Mouse (Mus musculus) spleen, adult 2 months (tissue): Measurements from ENCODE around the gene Mmp15. TPM values are rescaled to one million over a fixed set of nuclear protein-coding genes. Genes with fewer than 3 reads are reported as not detected.

ENCODE experiments used
- DNase-seq, 2 experiments: peaks; one replicate each; pipeline versions ENCODE4 v3.0.0 to v3.0.0-alpha.2; 2012 to 2021; ENCODE audit warnings: low spot score in 2 of 2, low read depth in 1 of 2
- H3K27ac ChIP-seq: fragments of 200-500 bp; 2 replicates; pipeline ENCODE4 v1.5.1; 2012; ENCODE audit warnings: low read length, inconsistent platforms; ENCODE audit not compliant: insufficient read depth
- H3K27me3 ChIP-seq: fragments of 200-500 bp; 2 replicates; pipeline ENCODE4 v1.6.1; 2012; ENCODE audit warnings: mild to moderate bottlenecking, moderate library complexity, low read length, inconsistent platforms; ENCODE audit not compliant: control insufficient read depth, insufficient read depth
- H3K36me3 ChIP-seq: fragments of 200-500 bp; 2 replicates; pipeline ENCODE4 v1.6.1; 2012; ENCODE audit warnings: mild to moderate bottlenecking, low read length, inconsistent platforms; ENCODE audit not compliant: control insufficient read depth, insufficient read depth
- H3K4me1 ChIP-seq: fragments of 200-500 bp; 2 replicates; pipeline ENCODE4 v1.6.1; 2011; ENCODE audit warnings: inconsistent platforms; ENCODE audit not compliant: control insufficient read depth, insufficient read depth, insufficient read length
- H3K4me3 ChIP-seq: fragments of 200-500 bp; 2 replicates; pipeline ENCODE4 v1.5.1; 2011; ENCODE audit warnings: mild to moderate bottlenecking, inconsistent platforms; ENCODE audit not compliant: insufficient read depth, insufficient read length; ENCODE audit errors: extremely low read depth
- CTCF ChIP-seq: fragments of 200-500 bp; IDR thresholded peaks from 2 replicates; pipeline ENCODE4 v1.5.1; 2011; ENCODE audit warnings: mild to moderate bottlenecking, inconsistent platforms; ENCODE audit not compliant: insufficient read depth, insufficient read length, insufficient replicate concordance; ENCODE audit errors: extremely low read depth
- POLR2A ChIP-seq: fragments of 200-500 bp; IDR thresholded peaks from 2 replicates; pipeline ENCODE4 v1.6.1; 2011; ENCODE audit warnings: low read depth, low read length, inconsistent platforms
- WGBS: fragments of 180-500 bp; shearing (Covaris S2); methylation state at CpG from one replicate; pipeline ENCODE4 v1.1.7; 2018; 5-methylcytosine and 5-hydroxymethylcytosine counted together
- polyA plus RNA-seq: library from polyadenylated mRNA; depleted of rRNA; stranded (reverse); fragments of >200 nt; gene quantifications from 2 replicates; pipeline ENCODE4 v1.2.3, GENCODE M21; 2012

Mmp15 gene
- polyA plus RNA-seq, 1 experiment = 2.5 TPM

DNA sequence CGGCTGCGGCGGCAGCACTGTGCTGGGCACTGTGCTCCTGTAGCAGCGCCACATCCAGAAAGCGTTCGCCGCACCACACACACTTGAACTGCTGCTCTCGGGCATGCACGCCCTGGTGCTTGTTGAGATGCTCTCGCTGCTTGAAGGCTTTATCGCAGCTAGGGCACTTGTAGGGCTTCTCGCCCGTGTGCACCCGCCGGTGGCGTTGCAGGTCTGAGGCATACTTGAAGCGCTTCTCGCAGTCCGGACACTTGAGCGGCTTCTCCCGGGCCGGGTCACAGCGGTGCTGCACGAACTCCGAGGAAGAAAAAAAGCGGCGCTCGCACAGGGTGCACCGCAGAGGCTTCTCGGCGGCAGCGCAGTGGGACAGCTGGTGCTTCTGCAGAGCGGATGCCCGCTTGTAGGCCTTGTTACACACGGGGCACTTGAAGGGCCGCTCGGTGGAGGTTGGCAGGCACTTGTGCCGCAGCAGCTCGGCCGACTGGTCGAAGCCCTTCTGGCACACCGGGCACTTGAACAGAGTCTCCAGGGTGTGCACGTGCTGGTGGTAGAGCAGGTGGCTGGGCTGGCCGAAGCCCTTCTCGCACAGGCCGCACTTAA is 24.1 kb upstream of the Mmp15 start:
- DNase-seq = no peak
- no peak overlapping the region for H3K4me3 ChIP-seq
- 96% methylated on average over 46 of the region's 46 CpGs for WGBS
- no peak for TF ChIP-seq POLR2A
- no peak overlapping the region for H3K27ac ChIP-seq
- peaks cover 5% of the 10 kb centered on the region for H3K4me1 ChIP-seq
- peaks cover 32% of the 10 kb centered on the region for H3K36me3 ChIP-seq
- no peaks in the 10 kb centered on the region for H3K27me3 ChIP-seq

DNA sequence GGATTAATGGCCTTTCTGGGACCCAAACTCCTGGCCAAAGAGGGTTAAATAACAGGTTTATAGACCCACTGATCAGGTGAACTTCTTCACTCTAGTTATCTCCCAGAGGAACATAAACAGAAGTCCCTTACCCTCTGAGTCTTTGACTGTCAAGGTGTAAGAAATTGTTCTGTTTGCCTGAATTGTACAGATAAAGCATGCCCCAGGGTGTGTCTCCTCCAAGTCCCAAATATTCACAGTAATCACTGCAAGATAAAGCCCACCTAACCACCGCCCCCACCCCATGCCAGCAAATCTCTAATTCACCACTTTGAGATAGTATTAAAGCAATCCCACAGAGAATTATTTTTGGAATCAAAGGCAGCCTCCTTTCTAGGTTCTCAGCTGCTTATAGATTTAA is 21.7 kb upstream of the Mmp15 start:
- H3K4me3 ChIP-seq = no peak overlapping the region
- no peaks in the 10 kb centered on the region for H3K27me3 ChIP-seq
- 73% methylated on average over 1 of the region's 1 CpGs for WGBS
- H3K36me3 ChIP-seq = peaks cover 34% of the 10 kb centered on the region
- no peak overlapping the region for H3K27ac ChIP-seq
- H3K4me1 ChIP-seq = peaks cover 7% of the 10 kb centered on the region
- TF ChIP-seq POLR2A (no peak), CTCF (no peak)
- no peak for DNase-seq

DNA sequence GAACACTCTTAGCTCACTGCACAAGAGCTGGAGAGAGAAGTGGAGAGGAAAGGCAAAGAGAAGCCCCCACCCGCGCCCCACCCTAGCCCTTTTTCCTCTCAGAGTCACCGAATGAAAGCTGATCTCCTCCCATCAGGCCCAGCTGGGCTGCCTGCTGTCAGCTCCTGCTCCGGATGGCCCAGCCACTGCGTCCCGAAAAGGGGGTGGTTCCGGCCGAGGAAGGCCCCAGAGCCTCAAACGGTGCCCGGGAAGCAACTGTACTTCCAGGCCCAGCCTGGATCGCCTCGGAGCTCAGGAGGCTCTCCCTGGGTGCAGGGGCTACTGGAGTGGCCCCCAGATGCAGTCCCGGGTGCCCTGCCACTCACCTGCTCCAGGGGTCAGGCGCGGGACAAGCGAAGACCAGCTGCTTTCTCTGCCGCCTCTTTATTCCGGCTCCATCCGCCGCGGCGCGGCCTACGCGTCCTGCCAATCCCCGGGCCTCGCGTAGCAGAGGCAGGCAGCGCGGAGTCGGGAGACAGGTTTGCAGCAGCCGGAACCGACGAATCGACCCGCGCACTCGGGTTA is 20.8 kb upstream of the Mmp15 start:
- H3K36me3 ChIP-seq = peaks cover 32% of the 10 kb centered on the region
- no peak for TF ChIP-seq CTCF
- no peak for TF ChIP-seq POLR2A
- H3K4me3 ChIP-seq = peak overlapping the region; percentile 90
- no peaks in the 10 kb centered on the region for H3K27me3 ChIP-seq
- H3K27ac ChIP-seq = peak overlapping the region; percentile 100
- peaks cover 7% of the 10 kb centered on the region for H3K4me1 ChIP-seq
- DNase-seq = peak in 1 of 2 experiments; percentile 63
- under 1% methylated on average over 38 of the region's 38 CpGs for WGBS

DNA sequence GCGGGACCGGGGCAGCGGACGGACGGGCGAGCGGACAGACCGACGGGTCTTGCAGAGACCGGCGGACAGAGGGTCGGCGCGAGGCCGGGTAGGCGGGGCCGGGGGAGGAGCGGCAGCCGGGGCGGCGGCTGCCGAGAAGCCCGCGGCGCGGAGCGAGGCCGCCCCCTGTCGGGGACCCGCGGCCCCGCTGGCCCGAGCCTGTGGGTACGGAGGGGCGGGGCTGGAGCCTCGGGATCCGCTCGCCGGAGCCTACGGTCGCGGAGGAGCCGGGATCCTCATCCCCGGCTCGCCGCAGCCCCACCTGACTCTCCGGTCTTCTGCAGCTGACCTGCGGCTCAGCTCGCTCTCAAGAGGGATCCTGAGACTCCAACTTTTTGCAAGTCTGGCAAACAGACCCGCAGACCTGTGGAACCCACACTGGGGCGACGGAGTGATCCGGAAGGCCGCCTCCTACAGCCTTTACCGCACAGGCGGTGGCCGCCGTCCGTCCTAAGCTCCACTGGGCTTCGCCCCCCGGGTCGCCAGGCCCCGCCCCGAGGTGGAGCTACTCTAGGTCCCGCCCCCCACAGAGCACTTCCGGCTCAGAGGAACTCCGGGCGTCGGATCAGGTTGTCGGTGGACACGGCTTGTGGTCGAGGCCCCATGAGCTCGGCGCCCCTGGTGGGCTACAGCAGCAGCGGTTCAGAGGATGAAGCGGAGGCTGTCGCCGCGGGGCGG is 20.2 kb upstream of the Mmp15 start, which contains the start of the genes Zfp319 and Usb1:
Zfp319 (minus strand) TSS at position 231 of the 717 bp plus-strand sequence.
Usb1 (plus strand) TSS at position 565 of the 717 bp plus-strand sequence.
- DNase-seq = peak; percentile 84 to 92
- WGBS = under 1% methylated on average over 77 of the region's 80 CpGs
- Histone ChIP-seq H3K27me3 (no peaks in the 10 kb centered on the region), H3K27ac (peak within 1 kb of the TSS; percentile 100), H3K4me1 (peaks cover 7% of the 10 kb centered on the region), H3K4me3 (peak within 1 kb of the TSS; percentile 90), H3K36me3 (peaks cover 27% of the 10 kb centered on the region)
- TF ChIP-seq POLR2A (peak; percentile 31; the same call in 1 of the 2 replicates), CTCF (peak; percentile 66)

DNA sequence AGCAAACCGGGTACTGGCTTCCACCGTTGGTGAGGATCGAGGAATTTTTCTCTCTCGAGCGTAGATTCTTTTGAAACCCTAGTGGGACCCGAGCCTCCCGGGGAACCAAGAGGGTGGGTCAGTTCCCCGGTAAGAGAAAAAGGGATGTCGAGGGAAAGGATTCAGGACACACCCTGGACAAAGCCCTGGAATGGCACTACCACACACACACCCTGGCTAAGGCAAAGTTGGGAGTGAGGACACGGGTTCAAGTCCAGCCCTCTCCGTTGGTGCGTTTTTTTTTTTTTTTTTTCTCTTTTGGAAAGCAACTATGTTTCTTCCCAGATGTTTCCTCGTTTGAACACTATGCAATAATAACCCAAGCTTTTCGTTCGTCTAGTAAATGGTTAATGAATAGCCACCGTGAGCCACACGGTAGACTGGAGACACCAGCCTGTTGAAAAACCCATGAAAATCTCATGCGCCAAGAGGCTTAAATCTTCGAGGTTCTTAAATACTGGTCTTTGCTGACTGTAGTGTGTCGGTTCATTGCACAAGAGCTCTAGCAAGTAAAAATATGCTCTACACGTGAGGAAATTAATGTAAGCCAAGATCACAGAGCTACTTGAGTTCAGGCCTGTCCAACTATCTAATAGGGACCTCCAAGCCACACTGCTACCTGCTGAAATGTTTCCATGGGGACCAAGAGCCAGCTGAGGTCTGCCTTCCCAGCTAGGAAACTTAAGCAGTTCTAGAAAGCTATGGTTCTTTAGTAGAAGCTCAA is 19.4 kb upstream of the Mmp15 start:
- H3K4me1 ChIP-seq = peaks cover 7% of the 10 kb centered on the region
- peak overlapping the region; percentile 100 for H3K27ac ChIP-seq
- H3K36me3 ChIP-seq = peaks cover 20% of the 10 kb centered on the region
- peak overlapping the region; percentile 90 for H3K4me3 ChIP-seq
- DNase-seq = no peak
- no peaks in the 10 kb centered on the region for H3K27me3 ChIP-seq
- no peak for TF ChIP-seq CTCF
- no peak for TF ChIP-seq POLR2A
- WGBS = 23% methylated on average over 21 of the region's 21 CpGs

DNA sequence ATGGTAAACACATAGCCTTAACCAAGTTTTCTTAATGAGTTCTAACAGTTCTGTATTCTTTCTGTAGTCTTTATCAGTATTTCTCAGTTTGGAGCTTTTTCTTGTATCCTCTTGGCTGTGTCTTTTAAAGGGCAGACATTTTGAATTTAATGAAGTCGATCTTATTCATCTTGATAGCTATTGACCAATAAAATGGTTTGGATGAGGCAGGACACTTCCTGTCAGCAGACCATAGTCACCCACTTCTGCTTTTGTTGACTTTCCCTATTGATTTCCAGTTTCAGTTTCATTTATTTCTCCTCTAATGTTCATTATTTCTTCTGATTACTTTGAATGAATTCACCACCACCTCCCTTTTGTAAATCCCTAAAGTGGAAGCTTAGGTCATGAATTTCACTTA is 16.4 kb upstream of the Mmp15 start:
- Histone ChIP-seq H3K4me3 (no peak overlapping the region), H3K36me3 (peaks cover 15% of the 10 kb centered on the region), H3K27me3 (no peaks in the 10 kb centered on the region), H3K27ac (no peak overlapping the region), H3K4me1 (peaks cover 5% of the 10 kb centered on the region; the same call in 1 of the 2 replicates)
- 21% methylated on average over 1 of the region's 1 CpGs for WGBS
- no peak for TF ChIP-seq POLR2A
- no peak for TF ChIP-seq CTCF
- DNase-seq = peak in 1 of 2 experiments; percentile 25
